Mouse (Mus musculus): ENCODE results near the gene Tenm4. TPM values are rescaled to one million over a fixed set of nuclear protein-coding genes. Genes with fewer than 3 reads are reported as not detected.

Tenm4 gene
- total RNA-seq, 1 experiment: 38.9 TPM

DNA sequence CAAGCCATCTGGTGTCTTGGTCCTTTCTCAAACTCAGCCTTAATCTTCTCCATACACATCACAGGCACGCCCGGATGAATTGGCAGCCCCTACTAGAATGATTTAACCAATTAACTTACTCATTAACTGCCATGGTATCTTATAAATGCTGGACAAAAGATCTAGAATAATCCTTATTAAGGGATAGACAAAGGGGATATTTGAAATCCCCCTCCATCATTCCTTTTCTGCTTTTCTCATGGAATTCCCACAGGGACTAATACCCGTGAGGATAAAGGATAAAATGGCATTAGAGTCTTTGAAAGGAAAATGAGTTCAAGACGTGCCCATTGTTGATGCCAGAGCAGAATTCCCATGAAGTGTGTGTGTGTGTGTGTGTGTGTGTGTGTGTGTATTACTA, 99.6 kb downstream of the Tenm4 start:
- in situ Hi-C loops (cut with MboI; ENCODE audit: low sequenced_read_pairs in 2 of 2, unreplicated experiment in 2 of 2): no loop called here
- H3K27ac ChIP-seq (ENCODE audit: insufficient read depth, low read depth, low read length, poor library complexity, severe bottlenecking): no peak overlapping the region
- no peak overlapping the region for H3K9ac ChIP-seq (ENCODE audit: insufficient read depth, low read depth, low read length, poor library complexity, severe bottlenecking)
- no peak overlapping the region for H3K4me3 ChIP-seq (ENCODE audit: insufficient read depth in 1 of 2, low read depth in 1 of 2, low read length in 2 of 2, poor library complexity in 1 of 2, severe bottlenecking in 1 of 2)
- peaks cover 2% of the 10 kb centered on the region; the same call in 1 of the 2 replicates for H3K36me3 ChIP-seq (ENCODE audit: control insufficient read depth, insufficient read depth, low read length, poor library complexity, severe bottlenecking)
- no peaks in the 10 kb centered on the region for H3K9me3 ChIP-seq (ENCODE audit: control insufficient read depth, insufficient read depth, low read depth, low read length)
- peaks cover 4 to 7% of the 10 kb centered on the region in 2 experiments; a peak in 2 of 4 replicates for H3K4me1 ChIP-seq (ENCODE audit: control insufficient read depth in 2 of 2, insufficient read depth in 2 of 2, low read length in 2 of 2, poor library complexity in 1 of 2)
- TF ChIP-seq CHD2 (IDR thresholded peaks at IDR 0.05; ENCODE audit: low read depth, low read length) (no peak), MAFK (IDR thresholded peaks at IDR 0.05; ENCODE audit: insufficient read depth, low read depth, low read length) (no peak), ZNF384 (IDR thresholded peaks at IDR 0.05; ENCODE audit: low read depth, low read length) (no peak), HCFC1 (IDR thresholded peaks at IDR 0.05; ENCODE audit: borderline replicate concordance, insufficient read depth, low read length) (no peak), ZC3H11A (IDR thresholded peaks at IDR 0.05; ENCODE audit: borderline replicate concordance, low read depth, low read length) (no peak)
- no peak for DNase-seq (ENCODE audit: low read depth, low spot score)

DNA sequence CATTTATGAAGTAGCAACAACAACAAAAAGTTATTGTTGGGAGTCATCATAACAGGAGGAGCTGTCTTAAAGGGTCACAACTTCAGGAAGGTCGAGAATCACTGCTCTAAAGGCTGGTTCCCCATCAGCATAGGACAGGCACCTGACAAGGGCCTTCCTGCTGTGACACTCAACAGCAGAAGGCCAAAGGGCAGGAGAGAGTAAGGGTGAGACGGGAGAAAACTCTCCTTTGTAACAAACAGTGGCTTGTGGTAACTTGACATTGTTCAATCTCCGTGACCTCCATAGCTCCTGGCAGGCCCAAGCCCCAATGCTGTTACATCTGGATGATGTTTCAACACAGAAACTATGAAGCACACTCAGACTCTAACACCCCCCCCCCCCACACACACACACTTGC, 101.0 kb downstream of the Tenm4 start:
- no peak for DNase-seq (ENCODE audit: low read depth, low spot score)
- Histone ChIP-seq H3K27ac (ENCODE audit: insufficient read depth, low read depth, low read length, poor library complexity, severe bottlenecking) (no peak overlapping the region), H3K9ac (ENCODE audit: insufficient read depth, low read depth, low read length, poor library complexity, severe bottlenecking) (no peak overlapping the region), H3K9me3 (ENCODE audit: control insufficient read depth, insufficient read depth, low read depth, low read length) (no peaks in the 10 kb centered on the region), H3K4me1 (ENCODE audit: control insufficient read depth in 2 of 2, insufficient read depth in 2 of 2, low read length in 2 of 2, poor library complexity in 1 of 2) (peaks cover 4 to 6% of the 10 kb centered on the region in 2 experiments; a peak in 2 of 4 replicates), H3K4me3 (ENCODE audit: insufficient read depth in 1 of 2, low read depth in 1 of 2, low read length in 2 of 2, poor library complexity in 1 of 2, severe bottlenecking in 1 of 2) (no peak overlapping the region), H3K36me3 (ENCODE audit: control insufficient read depth, insufficient read depth, low read length, poor library complexity, severe bottlenecking) (peaks cover 2% of the 10 kb centered on the region; the same call in 1 of the 2 replicates)
- no peak for TF ChIP-seq ZC3H11A (IDR thresholded peaks at IDR 0.05; ENCODE audit: borderline replicate concordance, low read depth, low read length)
- TF ChIP-seq HCFC1 (IDR thresholded peaks at IDR 0.05; ENCODE audit: borderline replicate concordance, insufficient read depth, low read length): no peak
- TF ChIP-seq MAFK (IDR thresholded peaks at IDR 0.05; ENCODE audit: insufficient read depth, low read depth, low read length): no peak
- TF ChIP-seq CHD2 (IDR thresholded peaks at IDR 0.05; ENCODE audit: low read depth, low read length): no peak
- in situ Hi-C loops (cut with MboI; ENCODE audit: low sequenced_read_pairs in 2 of 2, unreplicated experiment in 2 of 2): no loop called here

DNA sequence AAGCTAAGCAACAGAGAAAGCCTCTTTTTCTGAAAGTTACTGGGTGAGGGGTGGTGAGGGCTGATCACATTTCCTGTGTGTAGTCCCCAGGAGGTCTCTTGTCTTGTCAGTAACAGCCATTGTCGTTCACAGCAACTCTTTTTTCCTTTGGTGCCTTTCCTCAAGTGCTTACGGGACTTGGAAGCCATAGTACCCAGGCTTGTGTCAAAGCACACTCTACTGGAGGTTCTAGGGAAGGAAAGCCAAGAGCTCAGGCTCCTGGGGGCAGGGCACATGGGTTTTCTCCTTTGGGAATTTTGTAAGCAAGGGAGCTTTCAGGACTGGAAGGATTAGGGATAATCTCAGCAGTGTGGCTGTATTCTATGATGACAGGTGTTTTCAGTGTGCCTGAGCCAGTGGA, 103.4 kb downstream of the Tenm4 start:
- in situ Hi-C loops (cut with MboI; ENCODE audit: low sequenced_read_pairs in 2 of 2, unreplicated experiment in 2 of 2): no loop called here
- peaks cover 0 to 1% of the 10 kb centered on the region in 2 experiments; a peak in 1 of 4 replicates for H3K4me1 ChIP-seq (ENCODE audit: control insufficient read depth in 2 of 2, insufficient read depth in 2 of 2, low read length in 2 of 2, poor library complexity in 1 of 2)
- DNase-seq (ENCODE audit: low read depth, low spot score): no peak
- H3K36me3 ChIP-seq (ENCODE audit: control insufficient read depth, insufficient read depth, low read length, poor library complexity, severe bottlenecking): peaks cover 6% of the 10 kb centered on the region; the same call in 1 of the 2 replicates
- H3K27ac ChIP-seq (ENCODE audit: insufficient read depth, low read depth, low read length, poor library complexity, severe bottlenecking): no peak overlapping the region
- H3K9ac ChIP-seq (ENCODE audit: insufficient read depth, low read depth, low read length, poor library complexity, severe bottlenecking): no peak overlapping the region
- no peak for TF ChIP-seq ZC3H11A (IDR thresholded peaks at IDR 0.05; ENCODE audit: borderline replicate concordance, low read depth, low read length)
- no peak for TF ChIP-seq MAFK (IDR thresholded peaks at IDR 0.05; ENCODE audit: insufficient read depth, low read depth, low read length)
- TF ChIP-seq HCFC1 (IDR thresholded peaks at IDR 0.05; ENCODE audit: borderline replicate concordance, insufficient read depth, low read length): no peak
- TF ChIP-seq ZNF384 (IDR thresholded peaks at IDR 0.05; ENCODE audit: low read depth, low read length): no peak
- no peak for TF ChIP-seq CHD2 (IDR thresholded peaks at IDR 0.05; ENCODE audit: low read depth, low read length)
- no peak overlapping the region for H3K4me3 ChIP-seq (ENCODE audit: insufficient read depth in 1 of 2, low read depth in 1 of 2, low read length in 2 of 2, poor library complexity in 1 of 2, severe bottlenecking in 1 of 2)
- no peaks in the 10 kb centered on the region for H3K9me3 ChIP-seq (ENCODE audit: control insufficient read depth, insufficient read depth, low read depth, low read length)

DNA sequence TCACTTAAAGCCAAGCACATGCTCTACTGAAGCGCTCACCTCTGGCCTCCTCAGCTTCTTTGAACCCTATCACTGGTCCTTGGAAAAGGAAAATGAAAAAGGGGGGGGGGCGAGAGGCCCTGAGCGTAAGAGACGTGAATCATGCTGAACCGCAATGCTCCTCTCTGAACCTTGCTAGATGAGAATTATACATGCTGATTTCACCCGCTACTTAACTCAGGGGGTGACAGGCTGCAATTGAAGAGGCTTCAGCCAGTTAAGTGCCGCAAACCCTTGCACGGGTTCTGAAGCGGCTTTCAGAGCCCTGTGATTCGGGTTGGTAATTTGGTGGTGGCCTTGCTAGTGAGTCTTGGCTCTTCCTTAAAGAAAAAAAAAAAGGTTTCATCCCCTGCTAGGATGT, 106.5 kb downstream of the Tenm4 start:
- in situ Hi-C loops (cut with MboI; ENCODE audit: low sequenced_read_pairs in 2 of 2, unreplicated experiment in 2 of 2): no loop called here
- no peak for DNase-seq (ENCODE audit: low read depth, low spot score)
- peaks cover 0 to 1% of the 10 kb centered on the region in 2 experiments; a peak in 1 of 4 replicates for H3K4me1 ChIP-seq (ENCODE audit: control insufficient read depth in 2 of 2, insufficient read depth in 2 of 2, low read length in 2 of 2, poor library complexity in 1 of 2)
- TF ChIP-seq HCFC1 (IDR thresholded peaks at IDR 0.05; ENCODE audit: borderline replicate concordance, insufficient read depth, low read length) (no peak), ZNF384 (IDR thresholded peaks at IDR 0.05; ENCODE audit: low read depth, low read length) (no peak), ZC3H11A (IDR thresholded peaks at IDR 0.05; ENCODE audit: borderline replicate concordance, low read depth, low read length) (no peak), CHD2 (IDR thresholded peaks at IDR 0.05; ENCODE audit: low read depth, low read length) (no peak), MAFK (IDR thresholded peaks at IDR 0.05; ENCODE audit: insufficient read depth, low read depth, low read length) (no peak)
- H3K9ac ChIP-seq (ENCODE audit: insufficient read depth, low read depth, low read length, poor library complexity, severe bottlenecking): no peak overlapping the region
- no peak overlapping the region for H3K4me3 ChIP-seq (ENCODE audit: insufficient read depth in 1 of 2, low read depth in 1 of 2, low read length in 2 of 2, poor library complexity in 1 of 2, severe bottlenecking in 1 of 2)
- no peak overlapping the region for H3K27ac ChIP-seq (ENCODE audit: insufficient read depth, low read depth, low read length, poor library complexity, severe bottlenecking)
- peaks cover 6% of the 10 kb centered on the region; the same call in 1 of the 2 replicates for H3K36me3 ChIP-seq (ENCODE audit: control insufficient read depth, insufficient read depth, low read length, poor library complexity, severe bottlenecking)
- no peaks in the 10 kb centered on the region for H3K9me3 ChIP-seq (ENCODE audit: control insufficient read depth, insufficient read depth, low read depth, low read length)
